Mouse (Mus musculus): ENCODE results near the gene 4930523C07Rik.

Gene 4930523C07Rik

DNA sequence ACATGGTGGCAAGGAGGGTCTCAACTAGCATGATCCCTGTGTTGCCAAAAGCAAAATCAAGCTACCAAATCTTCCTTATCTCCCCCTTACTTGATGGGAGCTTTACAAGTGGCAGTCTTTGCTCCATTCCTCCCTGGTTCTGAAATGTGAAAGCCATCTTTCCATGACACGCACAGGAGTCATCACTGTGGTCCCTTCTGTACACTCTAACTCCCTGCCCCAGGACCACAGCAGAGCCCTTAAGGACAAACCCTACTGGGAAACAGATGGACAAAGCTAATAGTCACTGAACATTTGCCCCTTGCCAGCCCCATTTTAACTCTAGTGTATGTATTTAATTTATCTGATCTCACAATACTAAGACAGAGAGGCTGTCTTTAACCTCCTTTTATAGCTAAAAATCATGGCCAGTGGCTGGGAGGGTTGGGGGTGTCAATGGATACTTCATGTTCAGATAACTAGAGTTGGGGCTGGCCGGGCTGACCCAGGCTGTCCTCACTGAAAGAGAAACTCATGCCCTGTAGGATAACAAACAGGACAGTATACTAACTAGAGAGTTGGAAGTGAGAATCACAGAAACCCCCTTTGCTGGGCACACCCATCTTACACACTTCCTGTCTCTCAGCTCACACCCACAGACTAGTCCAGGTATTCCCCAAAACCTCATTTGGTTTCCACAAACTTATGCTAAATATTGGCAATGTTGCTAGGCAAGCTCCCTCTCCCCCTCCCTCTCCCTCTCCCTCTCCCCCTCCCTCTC is 8.6 kb downstream of the 4930523C07Rik start:
- TF ChIP-seq NANOG (IDR thresholded peaks at IDR 0.05; ENCODE audit: borderline replicate concordance, low read length) (no peak), CTCF (conservative IDR thresholded peaks at IDR 0.05; ENCODE audit: low read length) (no peak), POU5F1 (IDR thresholded peaks at IDR 0.05; ENCODE audit: borderline replicate concordance, low read length) (no peak)
- Histone ChIP-seq H3K36me3 (ENCODE audit: insufficient read depth, low read length) (no peaks in the 10 kb centered on the region), H3K9me3 (ENCODE audit: low read length) (peaks cover 6% of the 10 kb centered on the region), H3K4me1 (replicated peaks; ENCODE audit: low read depth, low read length) (no peaks in the 10 kb centered on the region), H3K27me3 (ENCODE audit: insufficient read depth, low read length) (no peaks in the 10 kb centered on the region), H3K4me3 (replicated peaks; ENCODE audit: low read length) (no peak overlapping the region)

DNA sequence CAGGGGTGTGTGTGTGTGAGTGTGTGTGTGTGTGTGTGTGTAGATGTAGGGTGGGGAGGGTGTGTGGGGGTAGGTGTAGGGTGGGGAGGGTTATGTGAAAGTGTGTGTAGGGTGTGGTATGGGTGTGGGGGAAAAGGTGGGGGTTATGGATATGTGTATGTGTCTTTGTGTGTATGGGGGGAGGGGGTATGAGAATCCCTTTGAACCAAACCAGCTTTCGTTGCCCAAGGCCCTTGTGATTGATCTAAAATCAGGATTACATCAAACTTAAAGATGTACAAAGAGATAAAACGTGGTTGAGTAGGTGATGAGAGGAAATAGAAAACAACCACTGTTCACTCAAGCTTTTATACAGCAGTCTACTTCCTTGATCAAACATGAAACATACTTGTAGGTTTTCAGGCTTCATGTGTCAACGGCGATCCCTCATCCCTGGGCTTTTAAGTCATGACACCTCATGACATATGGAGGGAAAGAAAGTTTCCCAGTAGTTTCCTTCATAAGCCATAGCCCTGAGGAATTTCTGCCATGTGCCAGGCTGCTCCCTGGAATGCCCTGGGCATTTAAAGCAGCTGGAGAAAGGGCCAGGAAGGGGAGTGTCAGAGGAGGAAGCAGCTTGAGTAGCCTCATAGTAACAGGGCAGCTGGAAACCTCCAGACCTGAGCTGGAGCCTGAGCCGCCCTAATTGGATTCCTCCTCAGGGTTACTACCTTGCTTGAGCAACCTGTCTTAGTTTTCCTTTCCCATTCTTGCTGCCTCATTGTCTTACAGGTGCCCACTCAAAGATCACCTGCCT is 9.5 kb downstream of the 4930523C07Rik start:
- Histone ChIP-seq H3K36me3 (ENCODE audit: insufficient read depth, low read length) (no peaks in the 10 kb centered on the region), H3K9me3 (ENCODE audit: low read length) (peaks cover 6% of the 10 kb centered on the region), H3K27me3 (ENCODE audit: insufficient read depth, low read length) (no peaks in the 10 kb centered on the region), H3K4me3 (replicated peaks; ENCODE audit: low read length) (no peak overlapping the region), H3K4me1 (replicated peaks; ENCODE audit: low read depth, low read length) (no peaks in the 10 kb centered on the region)
- TF ChIP-seq NANOG (IDR thresholded peaks at IDR 0.05; ENCODE audit: borderline replicate concordance, low read length): no peak
- TF ChIP-seq POU5F1 (IDR thresholded peaks at IDR 0.05; ENCODE audit: borderline replicate concordance, low read length): no peak
- TF ChIP-seq CTCF (conservative IDR thresholded peaks at IDR 0.05; ENCODE audit: low read length): no peak

DNA sequence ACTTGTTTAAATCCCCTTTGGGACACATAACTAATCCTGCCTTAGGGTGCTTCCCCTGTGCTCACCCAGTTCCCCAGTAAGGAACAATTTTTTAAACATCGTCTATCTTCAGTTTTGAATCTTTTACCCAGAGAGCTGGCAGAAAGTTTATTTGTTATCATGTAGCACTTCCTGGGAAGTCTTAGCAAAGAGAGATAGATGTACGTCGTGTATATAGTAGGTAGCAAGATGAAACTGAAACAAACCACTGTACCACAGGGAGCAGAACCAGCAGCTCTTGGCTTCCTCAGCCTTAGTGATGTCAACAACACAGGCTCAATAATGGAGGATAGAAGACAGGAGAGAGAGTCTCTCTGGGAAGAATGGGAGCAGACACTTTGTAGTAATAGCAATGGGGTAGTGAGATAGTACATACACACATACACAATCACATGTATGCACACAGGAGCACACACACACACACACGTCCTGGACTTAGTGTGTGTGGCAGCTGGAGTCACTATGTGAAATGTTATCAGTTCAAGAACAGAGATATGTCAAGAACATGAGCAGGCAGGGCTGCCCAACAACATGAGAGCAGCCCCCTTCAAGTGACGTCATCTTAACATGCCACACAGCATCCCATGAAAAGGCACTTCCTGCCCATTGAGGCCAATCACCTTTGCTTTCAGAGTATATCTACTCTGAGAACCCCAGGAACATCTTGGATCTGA is 10.3 kb downstream of the 4930523C07Rik start:
- H3K27me3 ChIP-seq (ENCODE audit: insufficient read depth, low read length): no peaks in the 10 kb centered on the region
- peaks cover 6% of the 10 kb centered on the region for H3K9me3 ChIP-seq (ENCODE audit: low read length)
- no peaks in the 10 kb centered on the region for H3K36me3 ChIP-seq (ENCODE audit: insufficient read depth, low read length)
- no peaks in the 10 kb centered on the region for H3K4me1 ChIP-seq (replicated peaks; ENCODE audit: low read depth, low read length)
- no peak for TF ChIP-seq POU5F1 (IDR thresholded peaks at IDR 0.05; ENCODE audit: borderline replicate concordance, low read length)
- TF ChIP-seq CTCF (conservative IDR thresholded peaks at IDR 0.05; ENCODE audit: low read length): no peak
- no peak for TF ChIP-seq NANOG (IDR thresholded peaks at IDR 0.05; ENCODE audit: borderline replicate concordance, low read length)
- no peak overlapping the region for H3K4me3 ChIP-seq (replicated peaks; ENCODE audit: low read length)

DNA sequence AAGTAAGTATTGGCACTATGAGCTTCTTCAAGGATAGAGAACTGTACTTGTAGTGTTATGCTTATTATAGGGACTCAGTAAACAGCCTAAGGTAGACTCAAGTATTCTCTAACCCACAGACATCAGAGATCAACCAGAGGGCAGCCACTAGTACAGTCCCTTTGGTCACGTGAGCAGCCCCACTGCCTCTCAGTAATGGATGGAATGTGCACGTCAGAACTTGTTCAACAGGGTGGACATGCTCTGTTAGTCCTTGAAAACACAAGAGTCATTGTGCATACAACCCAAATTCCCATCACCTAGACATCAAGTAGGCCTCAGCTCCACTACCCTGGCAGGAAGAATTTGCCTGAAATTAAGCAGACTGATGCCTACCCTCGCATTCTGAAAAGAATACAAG is 13.5 kb downstream of the 4930523C07Rik start:
- Histone ChIP-seq H3K4me3 (replicated peaks; ENCODE audit: low read length) (no peak overlapping the region), H3K9me3 (ENCODE audit: low read length) (peaks cover 6% of the 10 kb centered on the region), H3K27me3 (ENCODE audit: insufficient read depth, low read length) (no peaks in the 10 kb centered on the region), H3K4me1 (replicated peaks; ENCODE audit: low read depth, low read length) (no peaks in the 10 kb centered on the region), H3K36me3 (ENCODE audit: insufficient read depth, low read length) (no peaks in the 10 kb centered on the region)
- TF ChIP-seq POU5F1 (IDR thresholded peaks at IDR 0.05; ENCODE audit: borderline replicate concordance, low read length): no peak
- no peak for TF ChIP-seq NANOG (IDR thresholded peaks at IDR 0.05; ENCODE audit: borderline replicate concordance, low read length)
- TF ChIP-seq CTCF (conservative IDR thresholded peaks at IDR 0.05; ENCODE audit: low read length): no peak

DNA sequence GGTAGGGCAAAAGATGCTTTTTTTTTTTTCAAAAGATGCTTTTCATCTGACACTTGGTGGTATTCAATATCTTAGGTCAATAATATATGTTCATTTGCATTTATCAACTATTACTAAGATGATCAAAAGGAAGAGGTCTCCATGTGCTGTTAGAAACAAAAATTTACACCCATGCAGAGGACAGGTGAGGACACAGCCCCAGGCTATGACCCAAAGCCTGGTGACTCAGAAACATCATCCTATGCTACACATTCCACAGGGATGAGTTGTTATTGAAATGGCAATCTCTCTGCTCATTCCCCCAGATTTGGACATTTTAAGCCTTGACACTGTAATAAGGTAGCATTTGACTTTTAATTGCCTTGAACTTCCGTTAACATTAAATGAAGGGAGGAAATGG is 15.7 kb downstream of the 4930523C07Rik start:
- no peaks in the 10 kb centered on the region for H3K4me1 ChIP-seq (replicated peaks; ENCODE audit: low read depth, low read length)
- peaks cover 6% of the 10 kb centered on the region for H3K9me3 ChIP-seq (ENCODE audit: low read length)
- no peak overlapping the region for H3K4me3 ChIP-seq (replicated peaks; ENCODE audit: low read length)
- TF ChIP-seq CTCF (conservative IDR thresholded peaks at IDR 0.05; ENCODE audit: low read length): no peak
- TF ChIP-seq NANOG (IDR thresholded peaks at IDR 0.05; ENCODE audit: borderline replicate concordance, low read length): no peak
- no peak for TF ChIP-seq POU5F1 (IDR thresholded peaks at IDR 0.05; ENCODE audit: borderline replicate concordance, low read length)
- H3K36me3 ChIP-seq (ENCODE audit: insufficient read depth, low read length): no peaks in the 10 kb centered on the region
- H3K27me3 ChIP-seq (ENCODE audit: insufficient read depth, low read length): peaks cover 3% of the 10 kb centered on the region; the same call in 1 of the 2 replicates

DNA sequence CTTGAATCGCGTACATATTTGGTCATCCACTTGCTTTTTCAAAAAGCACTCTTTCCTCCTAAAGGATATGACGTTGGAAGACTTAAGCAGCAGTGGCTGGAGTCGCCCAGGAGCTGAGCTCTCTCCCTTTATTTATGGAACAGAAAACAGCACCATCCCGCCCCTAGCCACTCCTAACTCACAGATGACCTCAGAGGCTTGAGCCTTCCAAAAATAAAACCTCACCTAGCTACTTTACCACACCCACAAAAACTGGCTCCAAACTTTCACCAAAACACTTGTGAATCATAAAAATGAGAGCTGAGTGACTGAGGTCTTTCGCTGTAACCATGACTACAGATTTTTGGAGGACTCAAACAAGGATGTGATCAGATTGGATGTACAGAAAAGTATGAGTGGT is 16.4 kb downstream of the 4930523C07Rik start:
- peaks cover 3% of the 10 kb centered on the region; the same call in 1 of the 2 replicates for H3K27me3 ChIP-seq (ENCODE audit: insufficient read depth, low read length)
- no peaks in the 10 kb centered on the region for H3K36me3 ChIP-seq (ENCODE audit: insufficient read depth, low read length)
- H3K4me3 ChIP-seq (replicated peaks; ENCODE audit: low read length): no peak overlapping the region
- TF ChIP-seq POU5F1 (IDR thresholded peaks at IDR 0.05; ENCODE audit: borderline replicate concordance, low read length): no peak
- TF ChIP-seq NANOG (IDR thresholded peaks at IDR 0.05; ENCODE audit: borderline replicate concordance, low read length): no peak
- TF ChIP-seq CTCF (conservative IDR thresholded peaks at IDR 0.05; ENCODE audit: low read length): no peak
- peaks cover 6% of the 10 kb centered on the region for H3K9me3 ChIP-seq (ENCODE audit: low read length)
- H3K4me1 ChIP-seq (replicated peaks; ENCODE audit: low read depth, low read length): no peaks in the 10 kb centered on the region

DNA sequence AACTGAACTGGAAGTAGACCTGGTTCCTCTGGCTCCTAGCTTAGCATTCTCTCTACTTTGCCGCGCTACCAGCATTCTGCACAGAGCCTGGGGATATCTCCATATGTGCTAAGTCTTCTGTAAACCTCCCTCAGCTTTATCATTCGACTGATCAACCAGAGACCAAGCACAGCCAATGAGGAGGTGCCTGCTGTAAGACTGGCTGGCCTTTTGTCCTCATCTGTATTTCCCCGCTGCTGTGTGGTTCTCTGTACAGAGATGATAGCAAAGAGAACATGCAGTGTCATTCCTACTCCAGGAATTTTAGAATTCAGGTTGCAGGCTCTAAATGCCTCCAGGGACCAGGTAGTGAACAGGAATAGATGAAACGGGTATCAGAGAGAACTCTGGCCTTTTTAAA is 17.1 kb downstream of the 4930523C07Rik start:
- H3K27me3 ChIP-seq (ENCODE audit: insufficient read depth, low read length): peaks cover 3% of the 10 kb centered on the region; the same call in 1 of the 2 replicates
- no peaks in the 10 kb centered on the region for H3K4me1 ChIP-seq (replicated peaks; ENCODE audit: low read depth, low read length)
- no peaks in the 10 kb centered on the region for H3K36me3 ChIP-seq (ENCODE audit: insufficient read depth, low read length)
- no peak overlapping the region for H3K4me3 ChIP-seq (replicated peaks; ENCODE audit: low read length)
- H3K9me3 ChIP-seq (ENCODE audit: low read length): peaks cover 2% of the 10 kb centered on the region
- no peak for TF ChIP-seq NANOG (IDR thresholded peaks at IDR 0.05; ENCODE audit: borderline replicate concordance, low read length)
- TF ChIP-seq CTCF (conservative IDR thresholded peaks at IDR 0.05; ENCODE audit: low read length): no peak
- no peak for TF ChIP-seq POU5F1 (IDR thresholded peaks at IDR 0.05; ENCODE audit: borderline replicate concordance, low read length)
